Mouse (Mus musculus): ENCODE measurements around the gene Rbp1. TPM values are rescaled to one million over a fixed set of nuclear protein-coding genes. Genes with fewer than 3 reads are reported as not detected.

Rbp1 gene
- polyA plus RNA-seq (2014; fragmentation: Illumina TruSeq; extraction: RNeasy Lipid Tissue Mini Kit (QIAGEN cat#74804); ENCODE audit: insufficient read depth, low read depth, low replicate concordance): 47.6 TPM

DNA sequence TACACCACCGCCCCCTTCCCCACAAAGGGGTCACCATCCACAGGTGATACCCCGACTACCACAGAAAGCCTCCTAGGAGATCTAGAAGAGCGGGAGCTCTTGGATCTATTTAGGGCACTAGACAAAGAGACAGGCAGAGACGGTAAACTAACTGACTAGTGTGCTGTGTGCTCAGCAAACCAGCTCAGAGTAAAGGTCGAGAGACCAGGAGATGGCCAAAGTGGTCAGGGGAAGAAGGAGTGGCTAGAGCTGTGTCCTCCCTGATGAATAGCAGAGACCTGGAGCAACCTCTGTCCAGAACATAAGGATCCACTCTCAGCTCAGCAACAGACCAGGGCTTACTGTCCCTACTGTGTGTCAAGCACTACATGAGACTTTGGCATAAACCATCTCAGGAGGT, at the start of gene Rbp1:
Gene Rbp1, plus strand, starts transcription at position 306 of the 400 bp plus-strand sequence.

DNA sequence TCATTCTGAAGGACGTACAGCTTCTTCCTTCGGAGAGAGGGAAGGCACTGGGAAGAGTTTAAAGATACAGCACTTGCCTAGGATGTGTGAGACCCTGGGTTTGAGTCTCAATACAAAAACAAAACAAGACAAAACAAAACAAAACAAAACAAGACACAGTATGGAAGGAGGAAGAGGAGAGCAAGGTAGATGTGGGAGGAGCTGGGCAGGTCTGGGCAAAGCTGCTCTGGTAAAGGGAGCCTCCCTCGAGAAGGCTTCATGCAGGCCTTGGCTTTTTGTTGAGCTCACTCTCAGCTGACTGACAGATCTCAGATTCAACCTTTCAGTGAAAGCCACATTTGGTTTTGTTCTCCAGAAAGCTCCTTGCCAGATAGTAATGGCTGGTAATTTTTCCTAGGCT, 63.1 kb downstream of the Rbp1 start, which contains the start of gene Rbp2:
Gene Rbp2, plus strand, starts transcription at position 301 of the 400 bp plus-strand sequence.

Other genes with a start within 250 kb of the Rbp1 start
- gene Nmnat3, start 135.5 kb upstream of the Rbp1 start, polyA plus RNA-seq (2014; fragmentation: Illumina TruSeq; extraction: RNeasy Lipid Tissue Mini Kit (QIAGEN cat#74804); ENCODE audit: insufficient read depth, low read depth, low replicate concordance): 4.0 TPM
- gene Rbp2, start 63.2 kb downstream of the Rbp1 start, polyA plus RNA-seq (2014; fragmentation: Illumina TruSeq; extraction: RNeasy Lipid Tissue Mini Kit (QIAGEN cat#74804); ENCODE audit: insufficient read depth, low read depth, low replicate concordance): 1.8 TPM
- gene Copb2, start 140.8 kb downstream of the Rbp1 start, polyA plus RNA-seq (2014; fragmentation: Illumina TruSeq; extraction: RNeasy Lipid Tissue Mini Kit (QIAGEN cat#74804); ENCODE audit: insufficient read depth, low read depth, low replicate concordance): 59.2 TPM
- 13.4 TPM for gene Mrps22, start 178.7 kb downstream of the Rbp1 start, polyA plus RNA-seq (2014; fragmentation: Illumina TruSeq; extraction: RNeasy Lipid Tissue Mini Kit (QIAGEN cat#74804); ENCODE audit: insufficient read depth, low read depth, low replicate concordance)

All from lung, adult 10 weeks (tissue).